Mouse (Mus musculus): ENCODE measurements around the gene Cuta.
"Not testable (repeated sequence)": the region's sequence is repeated elsewhere in the genome, so short reads cannot be mapped to it uniquely, and the experiment has no call there.

Cuta gene

DNA sequence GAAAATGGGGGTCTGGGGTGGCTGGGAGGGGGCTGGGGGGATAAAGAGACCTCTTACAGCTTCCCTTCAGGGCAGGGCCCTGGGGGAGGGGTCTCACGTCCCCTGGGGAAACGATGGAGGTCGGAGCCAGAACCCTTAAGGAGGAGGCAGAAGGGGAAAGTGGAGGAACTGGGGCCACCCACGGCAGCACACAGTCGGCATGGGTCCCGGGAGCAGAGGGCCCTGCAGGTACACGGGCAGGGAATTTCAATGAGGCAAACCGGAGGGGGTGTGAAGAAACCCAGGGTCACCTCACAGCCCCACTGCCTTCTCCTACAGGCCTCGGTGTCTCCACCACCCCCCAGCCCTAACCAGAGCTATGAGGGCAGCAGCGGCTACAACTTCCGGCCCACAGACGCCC, 2.9 kb downstream of the Cuta start:
- no peak for DNase-seq (ENCODE audit: low spot score)

DNA sequence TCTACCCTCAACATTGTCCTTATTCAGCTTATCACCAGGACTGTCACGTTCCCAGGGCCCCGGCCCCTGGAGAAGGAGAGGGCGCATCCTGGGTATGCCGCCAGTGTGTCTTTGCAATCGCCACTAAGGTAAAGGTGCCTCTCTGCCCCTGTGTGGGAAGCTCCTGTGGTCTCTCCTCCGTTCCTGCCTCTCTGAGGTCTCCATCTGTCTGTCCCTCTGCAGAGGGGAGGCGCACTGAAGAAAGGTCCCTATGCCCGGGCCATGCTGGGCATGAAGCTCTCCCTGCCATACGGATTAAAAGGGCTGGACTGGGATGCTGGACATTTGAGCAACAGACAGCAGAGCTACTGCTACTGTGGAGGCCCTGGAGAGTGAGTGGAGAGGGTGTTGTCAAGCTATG, 4.3 kb downstream of the Cuta start:
- no peak for DNase-seq (ENCODE audit: low spot score)

DNA sequence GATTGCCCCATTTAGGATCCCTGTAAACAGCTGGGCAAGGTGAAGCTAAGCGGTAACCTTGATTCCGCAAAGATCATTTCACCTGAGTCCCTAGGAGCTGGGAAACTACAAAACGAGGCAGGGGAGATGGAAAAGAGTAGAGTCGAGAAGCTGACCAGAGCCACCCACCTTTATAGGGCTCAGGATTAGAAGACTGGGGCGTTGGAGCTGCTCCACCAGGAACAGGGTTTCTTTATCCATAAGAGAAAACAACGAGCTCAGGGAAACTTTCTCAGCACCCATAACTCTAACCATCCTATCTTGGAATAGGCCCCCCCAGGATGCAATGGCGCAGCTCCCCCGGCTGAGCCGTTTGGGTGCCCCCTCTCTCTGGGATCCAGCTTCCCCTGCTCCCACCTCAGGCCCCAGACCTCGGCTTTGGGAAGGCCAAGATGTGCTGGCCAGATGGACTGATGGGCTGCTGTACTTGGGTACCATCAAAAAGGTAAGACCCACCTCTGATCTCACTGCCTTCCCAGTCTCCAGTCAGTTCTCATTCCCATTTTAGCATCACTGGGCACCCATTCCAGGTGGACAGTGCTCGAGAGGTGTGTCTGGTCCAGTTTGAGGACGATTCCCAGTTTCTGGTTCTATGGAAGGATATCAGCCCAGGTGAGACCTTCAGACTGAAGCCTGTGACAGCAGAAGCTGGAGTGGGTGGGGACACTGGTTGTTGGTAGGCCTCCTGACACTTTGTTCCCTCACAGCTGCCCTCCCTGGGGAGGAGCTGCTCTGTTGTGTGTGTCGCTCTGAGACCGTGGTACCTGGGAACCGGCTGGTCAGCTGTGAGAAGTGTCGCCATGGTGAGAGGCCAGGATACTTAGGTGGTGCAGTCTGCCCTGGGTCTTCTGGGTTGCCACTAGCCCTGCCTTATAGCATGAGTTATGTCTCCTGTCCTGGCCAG, 5.2 kb downstream of the Cuta start:
- no peak for DNase-seq (ENCODE audit: low spot score)

DNA sequence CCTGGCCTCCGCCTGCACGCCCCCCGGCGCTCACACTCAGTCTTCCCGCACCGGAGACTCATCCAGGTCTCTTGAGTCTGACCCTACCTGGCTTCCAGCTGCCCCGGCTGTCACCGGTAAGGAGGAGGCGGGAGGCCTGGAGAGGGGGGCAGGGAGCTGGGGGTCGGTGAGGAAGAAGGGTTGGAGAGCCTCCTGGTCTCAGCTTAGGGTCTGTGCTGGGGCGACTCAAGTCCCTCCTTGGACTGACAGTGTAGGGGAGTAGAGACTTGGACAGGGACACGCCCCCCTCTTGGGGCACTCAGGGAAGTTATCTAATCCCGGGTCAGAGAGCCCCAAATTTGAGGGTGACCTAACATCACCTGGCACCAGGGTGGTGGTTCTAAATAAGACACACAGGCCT, 6.0 kb downstream of the Cuta start:
- no peak for DNase-seq (ENCODE audit: low spot score)

DNA sequence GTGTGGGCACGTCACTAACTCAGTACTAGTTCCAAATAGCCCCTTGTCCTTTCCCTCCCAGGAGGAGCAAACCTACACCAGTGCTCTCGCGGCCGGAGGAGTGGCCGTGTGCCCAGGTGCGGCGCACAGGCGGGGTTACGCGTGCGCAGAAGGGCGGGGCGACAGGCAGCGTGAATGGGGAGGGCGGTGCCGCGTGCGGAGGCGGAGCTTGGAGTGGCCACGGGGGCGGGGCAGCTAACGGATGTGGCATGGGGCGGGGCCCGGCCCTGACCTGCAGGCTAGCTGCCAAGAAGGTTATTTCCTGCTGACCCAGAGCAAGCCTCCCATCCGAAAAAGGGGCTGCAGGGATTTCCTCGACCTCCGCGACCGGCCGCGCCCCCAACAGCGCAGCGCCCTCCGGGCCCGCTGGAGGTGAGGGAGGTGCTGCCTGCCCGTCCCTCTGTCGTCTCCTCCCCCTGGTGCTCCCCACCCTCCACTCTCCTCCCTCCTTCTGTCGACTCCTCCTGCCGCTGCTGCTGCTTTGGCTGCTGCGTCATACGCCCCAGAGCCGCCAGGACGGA, 6.5 kb downstream of the Cuta start, which contains the start of gene Phf1:
Gene Phf1 (plus strand): TSS at position 214 of the 560 bp plus-strand sequence.
- peak; percentile 88 for DNase-seq (ENCODE audit: low spot score)

DNA sequence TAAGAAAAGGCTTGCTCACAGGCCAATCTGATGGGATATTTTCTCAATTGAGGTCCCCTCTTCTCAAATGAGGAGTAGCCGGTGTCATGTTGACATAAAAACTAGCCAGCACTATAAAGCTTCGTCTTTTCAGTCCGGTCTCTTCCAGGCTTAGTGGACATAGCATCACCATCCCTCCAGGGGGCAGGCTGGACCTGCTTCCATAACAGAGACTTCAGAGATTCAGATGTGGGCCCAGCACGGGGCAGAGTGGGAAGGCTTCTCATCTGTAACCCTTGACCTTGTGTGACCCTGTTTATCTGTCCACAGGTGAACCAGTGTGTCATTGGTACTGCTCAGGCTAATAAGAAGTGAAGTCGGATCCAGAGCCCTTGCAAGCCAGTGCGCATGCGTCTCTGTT, 7.6 kb downstream of the Cuta start:
- peak; percentile 63 for DNase-seq (ENCODE audit: low spot score)

DNA sequence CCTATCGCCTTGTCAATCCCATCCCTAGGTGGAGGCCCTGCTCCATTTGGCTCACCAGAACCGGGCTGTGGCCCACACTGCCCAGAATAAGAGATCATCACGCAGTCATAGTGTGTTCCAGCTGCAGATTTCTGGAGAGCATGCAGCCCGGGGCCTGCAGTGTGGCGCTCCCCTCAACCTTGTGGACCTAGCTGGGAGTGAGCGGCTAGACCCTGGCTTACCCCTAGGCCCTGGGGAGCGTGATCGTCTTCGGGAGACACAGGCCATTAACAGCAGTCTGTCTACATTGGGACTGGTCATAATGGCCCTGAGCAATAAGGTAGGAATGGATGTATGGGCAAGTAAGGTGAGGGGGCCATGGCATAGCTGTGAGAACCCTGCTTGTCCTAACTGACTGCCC, 14.0 kb downstream of the Cuta start:
- DNase-seq (ENCODE audit: low spot score), result not testable (repeated sequence)

DNA sequence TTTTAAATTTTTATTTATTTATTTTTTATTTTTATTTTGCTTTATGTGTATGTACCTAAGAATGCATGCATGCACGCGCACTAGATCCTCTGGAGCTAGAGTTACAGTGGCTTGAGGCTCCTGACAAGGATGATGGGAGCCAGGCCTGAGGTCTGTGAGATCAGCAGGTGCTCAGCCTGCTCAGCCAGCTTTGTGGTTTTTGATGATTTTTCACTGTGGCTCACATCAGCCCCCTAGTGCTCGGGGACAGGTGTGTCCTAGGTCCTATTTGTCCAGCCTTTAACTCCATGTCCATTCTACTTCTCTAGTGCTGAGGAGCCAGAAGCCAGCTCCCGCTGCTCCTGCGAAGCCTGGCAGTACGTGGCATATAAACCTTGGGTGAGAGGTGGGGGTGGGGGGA, 17.0 kb downstream of the Cuta start:
- DNase-seq (ENCODE audit: low spot score), result not testable (repeated sequence)

DNA sequence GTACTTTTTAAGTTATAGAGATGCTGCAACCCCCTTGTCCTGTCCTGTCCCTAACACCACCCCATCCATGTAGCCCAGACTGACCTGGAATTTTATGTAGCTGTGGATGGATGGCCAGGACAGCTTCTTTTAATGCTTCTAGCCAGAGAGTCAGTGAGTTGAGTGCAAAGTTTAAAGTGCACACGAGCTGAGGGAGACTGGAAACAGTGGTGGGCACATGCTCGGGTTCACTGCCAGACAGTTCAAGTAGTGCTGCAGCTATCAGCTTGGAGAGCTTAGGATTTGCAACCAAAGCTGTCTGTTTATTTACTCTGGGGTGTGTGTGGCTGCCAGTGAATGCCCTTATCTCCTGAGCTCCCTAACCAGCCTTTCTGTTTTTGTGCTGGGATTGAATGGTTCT, 19.9 kb downstream of the Cuta start:
- not testable (repeated sequence) for DNase-seq (ENCODE audit: low spot score)

DNA sequence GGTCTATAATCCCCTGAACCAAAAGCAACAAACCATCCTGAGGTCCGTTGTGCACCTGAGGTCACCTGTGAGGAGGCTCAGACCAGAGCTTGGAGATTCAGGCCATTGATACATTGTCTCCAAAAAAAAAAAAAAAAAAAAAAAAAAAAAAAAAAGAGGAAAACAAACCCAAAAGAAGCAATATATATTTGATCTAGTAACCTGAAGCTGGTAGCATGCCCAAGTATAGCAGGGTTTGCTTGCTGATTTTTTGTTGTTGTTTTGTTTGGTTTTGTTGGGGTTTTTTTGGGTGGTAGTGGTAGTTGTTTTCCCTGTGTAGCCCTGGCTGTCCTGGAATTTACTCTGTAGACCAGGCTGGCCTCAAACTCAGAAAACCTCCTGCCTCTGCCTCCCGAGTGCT, 21.0 kb downstream of the Cuta start:
- DNase-seq (ENCODE audit: low spot score), result no peak

DNA sequence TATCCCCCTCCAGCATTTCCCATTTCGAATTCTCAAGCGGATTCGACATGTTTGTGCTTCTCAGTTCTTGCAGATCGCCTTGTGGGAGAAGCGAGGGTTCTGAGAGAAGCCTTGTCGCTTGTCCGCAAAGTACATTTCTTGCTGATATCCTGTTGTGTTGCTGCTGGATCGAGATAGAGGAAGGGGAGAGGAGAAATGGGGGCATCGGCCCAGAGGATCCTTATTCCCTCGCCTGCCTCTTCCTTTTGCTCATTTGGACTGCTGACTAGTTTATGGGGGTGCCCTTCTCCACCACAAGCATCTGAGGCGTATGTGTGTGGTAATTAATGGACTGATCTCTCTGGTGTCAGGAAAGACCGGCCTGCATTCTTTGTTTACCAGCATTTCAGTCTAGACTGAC, 21.8 kb downstream of the Cuta start:
- not testable (repeated sequence) for DNase-seq (ENCODE audit: low spot score)

DNA sequence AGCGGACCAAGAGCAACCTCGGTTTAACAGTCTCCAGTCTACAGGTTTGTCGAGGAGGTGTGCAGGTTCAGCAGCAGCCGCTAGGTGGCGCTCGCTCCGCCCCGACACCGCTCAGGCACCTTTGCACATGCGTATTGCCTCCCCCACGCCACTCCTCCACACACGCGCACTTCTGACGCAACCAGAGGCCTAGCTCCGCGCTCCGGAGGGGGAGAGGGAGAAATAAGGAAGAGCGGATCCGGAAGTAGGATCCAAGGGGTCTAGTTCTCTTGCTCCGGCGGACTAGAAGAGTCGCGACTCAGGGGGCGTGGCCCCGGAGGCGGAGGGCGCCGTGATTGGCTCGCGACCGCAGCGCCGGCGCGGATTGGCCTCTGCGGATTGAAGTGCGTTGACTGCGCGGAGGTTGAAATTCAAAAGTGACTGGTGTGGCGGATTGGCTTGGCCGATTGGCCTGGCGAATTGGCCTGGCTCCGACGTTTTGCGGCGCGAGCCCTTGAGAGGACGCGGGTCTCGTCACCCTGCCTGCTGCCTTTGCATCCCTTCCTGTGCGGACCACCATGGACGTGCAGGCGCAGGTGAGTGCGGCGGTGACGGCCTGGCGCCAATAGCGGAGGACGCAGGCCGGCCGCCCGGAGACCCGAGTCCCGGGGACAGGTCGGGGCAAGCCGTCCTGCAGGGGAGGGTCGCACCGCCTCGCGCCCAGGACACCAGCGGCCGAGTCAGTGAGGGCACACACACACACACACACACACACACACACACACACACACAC, 22.5 kb downstream of the Cuta start, which contains the start of gene Kifc5b:
Gene Kifc5b (plus strand): TSS at position 381 of the 772 bp plus-strand sequence.
- DNase-seq (ENCODE audit: low spot score), result peak; percentile 100

DNA sequence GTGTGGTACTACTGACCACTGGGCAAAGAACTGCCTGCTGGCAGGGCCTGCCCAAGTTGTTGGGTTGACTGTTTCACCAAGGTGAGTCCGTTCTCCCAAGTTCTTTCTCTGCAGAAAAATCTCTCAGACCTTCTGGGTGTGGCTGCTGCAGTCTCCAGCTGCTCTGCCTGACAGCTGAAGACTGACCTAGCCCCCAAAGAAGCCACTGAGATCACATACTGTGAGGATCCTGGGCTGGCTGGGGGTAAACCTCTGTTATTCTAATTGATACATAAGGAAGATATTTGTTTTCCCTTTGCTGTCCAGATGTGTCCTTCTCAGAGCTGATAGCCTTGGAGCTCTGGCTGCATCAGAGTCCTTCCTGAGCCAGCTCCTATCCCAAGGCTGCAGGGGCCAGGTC, 24.1 kb downstream of the Cuta start:
- no peak for DNase-seq (ENCODE audit: low spot score)

DNA sequence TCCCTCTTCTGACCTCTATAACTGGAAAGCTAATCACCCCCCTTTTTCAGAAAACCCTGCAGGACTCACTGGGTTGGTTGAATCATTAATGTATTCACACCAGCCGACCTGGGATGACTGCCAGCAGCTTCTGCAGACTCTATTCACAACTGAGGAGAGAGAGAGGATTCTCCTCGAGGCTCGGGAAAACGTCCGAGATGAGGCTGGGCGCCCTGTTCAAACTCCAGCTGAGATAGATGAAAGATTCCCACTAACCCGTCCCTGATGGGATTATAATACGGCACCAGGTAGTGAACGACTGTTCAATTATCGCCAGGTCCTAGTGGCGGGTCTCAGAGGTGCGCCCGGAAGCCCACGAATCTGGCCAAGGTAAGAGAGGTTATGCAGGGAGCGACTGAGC, 31.9 kb downstream of the Cuta start:
- DNase-seq (ENCODE audit: low spot score), result not testable (repeated sequence)

DNA sequence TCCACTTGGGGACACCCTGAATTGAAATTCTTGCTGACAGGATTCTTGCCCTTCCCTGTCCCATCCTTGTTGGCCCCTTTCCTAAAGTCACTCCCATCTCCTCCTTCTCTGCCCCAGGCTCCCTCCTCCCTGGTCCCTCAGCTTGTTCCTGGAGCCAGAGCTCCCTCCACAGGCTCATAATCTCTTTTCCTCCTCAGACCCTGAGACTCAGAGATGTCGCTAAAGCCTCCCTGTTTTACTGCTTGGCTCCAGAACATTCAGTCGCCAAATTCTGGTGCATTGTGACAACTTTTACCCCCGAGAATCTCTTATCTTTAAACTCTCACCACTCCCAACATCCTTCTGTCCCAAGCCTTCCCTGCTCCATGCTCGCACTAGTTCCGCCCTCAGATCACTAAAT, 35.0 kb downstream of the Cuta start:
- no peak for DNase-seq (ENCODE audit: low spot score)

DNA sequence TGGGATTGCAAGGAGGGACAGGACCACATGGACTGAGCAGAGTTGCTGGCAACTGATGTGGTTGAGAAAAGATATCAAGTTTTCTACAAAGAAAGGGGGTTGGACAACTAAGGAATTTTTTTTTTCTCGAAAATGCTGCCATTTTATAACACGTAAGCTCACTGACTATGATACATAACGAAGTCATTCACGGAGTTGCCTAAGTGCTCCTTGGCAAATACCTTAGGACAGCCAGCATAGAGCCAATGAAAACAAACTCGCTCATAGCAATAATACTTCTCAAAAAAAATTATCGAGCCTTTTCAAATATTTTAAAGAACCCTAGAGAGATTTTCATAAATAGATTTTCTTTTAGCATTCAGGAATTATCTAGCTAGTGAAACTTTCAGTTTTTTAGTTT, 38.5 kb downstream of the Cuta start:
- no peak for DNase-seq (ENCODE audit: low spot score)

DNA sequence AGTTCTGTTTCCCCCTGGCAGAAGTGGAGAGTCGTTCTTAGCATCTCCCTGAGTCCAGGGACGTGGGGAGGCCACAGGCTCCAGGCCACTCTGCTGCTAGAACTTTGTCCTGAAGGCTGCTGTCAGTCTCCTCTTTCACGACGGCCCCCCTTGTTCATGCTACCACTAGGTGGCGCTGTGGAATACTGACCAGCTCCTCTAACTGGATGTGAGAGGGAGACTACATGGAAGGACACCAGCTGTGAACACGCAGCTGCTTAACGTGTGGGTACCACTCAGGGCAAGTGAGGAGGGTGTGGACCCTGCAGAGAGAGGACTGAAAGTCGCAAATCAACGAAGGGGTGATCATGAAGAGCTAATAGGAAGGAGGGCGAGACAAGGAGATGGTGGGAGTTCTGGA, 43.8 kb downstream of the Cuta start:
- DNase-seq (ENCODE audit: low spot score), result peak; percentile 85

DNA sequence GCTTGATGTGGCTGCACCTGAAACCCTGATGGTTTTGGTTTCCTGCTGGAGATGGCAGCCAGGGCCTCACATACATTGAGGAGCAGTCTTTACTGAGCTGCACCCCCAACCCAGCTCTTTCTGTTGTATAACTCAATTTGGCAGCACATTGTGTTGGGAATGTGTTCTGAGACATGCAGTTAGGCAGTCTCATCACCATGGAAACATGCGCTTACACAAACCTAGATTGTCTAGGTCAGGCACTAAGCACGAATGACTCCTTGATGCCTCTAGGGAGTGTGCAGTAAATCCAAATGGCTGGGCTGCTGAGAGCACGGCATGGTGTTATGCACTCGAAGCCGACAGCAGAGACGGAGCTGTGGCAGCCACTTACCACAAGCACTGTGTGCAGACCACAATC, 45.0 kb downstream of the Cuta start:
- DNase-seq (ENCODE audit: low spot score), result no peak

DNA sequence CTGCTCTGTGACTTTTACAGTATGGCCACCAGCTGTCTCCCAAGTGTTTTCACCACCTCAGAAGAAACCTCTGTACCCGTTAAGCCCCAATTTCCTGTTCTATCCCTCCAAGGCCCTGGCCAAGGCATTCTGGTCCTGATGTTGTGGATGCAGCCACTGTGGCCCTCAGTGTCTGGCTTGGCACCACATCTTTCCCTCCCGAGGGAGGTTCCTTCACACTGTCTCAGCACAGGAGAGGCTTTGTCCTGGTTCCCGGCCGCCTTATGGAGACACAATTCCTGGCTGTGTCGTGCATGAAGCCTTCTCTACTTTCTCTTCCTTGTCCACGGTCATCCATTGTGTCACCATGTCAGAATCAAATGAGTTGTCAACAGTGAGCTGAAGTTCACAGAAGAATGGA, 45.9 kb downstream of the Cuta start:
- no peak for DNase-seq (ENCODE audit: low spot score)

DNA sequence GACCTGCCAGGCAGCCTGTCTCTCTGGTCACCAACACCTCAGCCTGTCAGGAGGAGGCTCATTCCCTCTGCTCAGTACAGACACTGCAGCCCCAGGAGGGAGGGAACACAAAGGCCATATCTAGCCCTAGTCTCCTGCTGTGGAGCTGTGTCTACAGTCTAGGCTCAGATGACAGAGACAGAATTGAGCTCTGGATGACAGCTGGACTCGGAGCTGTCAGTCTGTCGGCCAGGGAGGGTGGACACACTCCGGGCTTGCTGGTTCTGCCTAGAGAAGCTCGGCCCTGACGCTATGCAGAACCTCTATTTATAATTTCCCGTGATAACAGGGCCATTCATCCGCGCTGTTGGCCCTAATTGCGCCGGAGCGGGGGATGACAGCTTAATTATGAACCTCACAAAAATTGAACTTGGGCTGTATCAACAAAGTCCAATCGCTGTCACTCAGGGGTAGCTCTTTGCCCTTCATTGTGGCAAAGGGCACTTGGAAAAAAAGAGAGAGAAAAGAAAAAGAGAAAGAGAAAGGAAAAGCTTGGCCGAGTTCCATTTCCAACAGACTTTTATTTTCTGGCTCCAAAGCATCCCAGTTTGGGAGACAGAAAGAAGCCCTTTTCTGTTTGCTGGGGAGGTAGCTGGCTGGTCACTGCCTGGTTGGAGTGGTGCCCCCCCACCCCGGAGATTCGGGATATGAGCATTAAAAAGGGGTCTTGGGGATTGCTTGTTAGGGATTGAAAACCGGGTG, 46.6 kb downstream of the Cuta start:
- DNase-seq (ENCODE audit: low spot score), result peak; percentile 51

DNA sequence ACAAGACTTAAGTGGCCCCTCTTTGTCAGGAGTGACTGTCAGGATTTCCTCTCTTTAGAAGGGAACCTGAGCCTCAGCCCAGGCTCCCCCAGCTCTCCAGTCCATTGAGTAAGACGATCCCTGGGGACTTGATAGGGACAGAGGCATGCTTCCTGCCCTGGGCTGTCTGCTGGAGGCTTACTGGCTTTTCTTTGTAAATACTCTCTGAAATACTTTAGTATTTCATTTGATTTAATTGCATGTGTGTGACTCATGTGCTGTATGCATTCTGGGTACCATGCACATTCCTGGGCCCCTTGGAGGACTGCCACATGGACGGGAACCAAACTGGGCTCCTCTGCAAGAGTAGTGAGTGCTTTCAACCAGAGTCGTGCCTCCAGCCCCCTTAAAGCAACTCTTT, 51.4 kb downstream of the Cuta start:
- DNase-seq (ENCODE audit: low spot score), result no peak
